Mouse (Mus musculus) limb, embryonic 15.5 days (tissue): ENCODE measurements around the gene Gng7. TPM values are rescaled to one million over a fixed set of nuclear protein-coding genes. Genes with fewer than 3 reads are reported as not detected.
A peak's percentile ranks its signal among the peaks of the same experiment; 100 is the strongest.
"Not testable (repeated sequence)": the region's sequence is repeated elsewhere in the genome, so short reads cannot be mapped to it uniquely, and the experiment has no call there.

Experiments
- ATAC-seq: fragments of 200-750 bp; cut with Nextera tagmentation; 2 replicates; pipeline ENCODE4 v1.8.0; 2017; ENCODE audit warnings: low read depth, moderate TSS enrichment; ENCODE audit not compliant: insufficient number of reproducible peaks, low FRiP score, low TSS enrichment
- H3K27ac ChIP-seq: fragments of 300-500 bp; sonication (generic); 2 replicates; pipeline ENCODE4 v1.5.1; 2015; ENCODE audit warnings: moderate library complexity, mild to moderate bottlenecking, inconsistent platforms
- H3K27me3 ChIP-seq: fragments of 300-500 bp; sonication (generic); 2 replicates; pipeline ENCODE4 v1.6.1; 2015; ENCODE audit warnings: inconsistent platforms
- H3K36me3 ChIP-seq: fragments of 300-500 bp; sonication (generic); 2 replicates; pipeline ENCODE4 v1.6.1; 2015; ENCODE audit warnings: inconsistent platforms
- H3K4me1 ChIP-seq: fragments of 300-500 bp; sonication (generic); 2 replicates; pipeline ENCODE4 v1.6.1; 2015; ENCODE audit warnings: inconsistent platforms
- H3K4me2 ChIP-seq: fragments of 300-500 bp; sonication (generic); 2 replicates; pipeline ENCODE4 v1.6.1; 2015; ENCODE audit warnings: mild to moderate bottlenecking, inconsistent platforms
- H3K4me3 ChIP-seq: fragments of 300-500 bp; sonication (generic); 2 replicates; pipeline ENCODE4 v1.5.1; 2015; ENCODE audit warnings: mild to moderate bottlenecking, inconsistent platforms
- H3K9ac ChIP-seq: fragments of 300-500 bp; sonication (generic); 2 replicates; pipeline ENCODE4 v1.6.1; 2015; ENCODE audit warnings: inconsistent platforms
- H3K9me3 ChIP-seq: fragments of 300-500 bp; sonication (generic); 2 replicates; pipeline ENCODE4 v1.6.1; 2016; ENCODE audit warnings: inconsistent platforms
- WGBS: fragments of 180-500 bp; shearing (Covaris S2); methylation state at CpG from one replicate; pipeline ENCODE4 v1.1.7; 2015; 5-methylcytosine and 5-hydroxymethylcytosine counted together
- polyA plus RNA-seq: library from polyadenylated mRNA; unstranded; fragments of >200 nt; fragmentation: Nextera tagmentation; extraction: Ambion mirVana; gene quantifications from 2 replicates; pipeline ENCODE4 v1.2.1, GENCODE M21; 2015

Gene Gng7
- polyA plus RNA-seq, 1 experiment from 2014 or later: 8.7 TPM

- Histone ChIP-seq H3K4me1 (peaks cover 5% of the 10 kb centered on the region; the same call in 1 of the 2 replicates), H3K9ac (no peak overlapping the region), H3K4me2 (no peak overlapping the region), H3K27me3 (no peaks in the 10 kb centered on the region), H3K9me3 (no peaks in the 10 kb centered on the region), H3K36me3 (peaks cover 89% of the 10 kb centered on the region), H3K27ac (no peak overlapping the region), H3K4me3 (no peak overlapping the region)
- 94% methylated on average over 4 of the region's 4 CpGs for WGBS
- ATAC-seq: no peak
Observed at GRCm38 (mm10) chr10:81050645-81051044, 35.9 kb upstream of the Gng7 start.

GRCm38 (mm10) chr10:81045246-81045645 is 30.5 kb upstream of the Gng7 start:
- not testable (repeated sequence) for ATAC-seq, H3K4me2 ChIP-seq, H3K4me3 ChIP-seq, H3K9me3 ChIP-seq, H3K9ac ChIP-seq, H3K27me3 ChIP-seq, H3K4me1 ChIP-seq, H3K27ac ChIP-seq
- WGBS: 90% methylated on average over 14 of the region's 14 CpGs
- peaks cover 77% of the 10 kb centered on the region for H3K36me3 ChIP-seq

GRCm38 (mm10) chr10:81041458-81042175 is 26.9 kb upstream of the Gng7 start:
- Histone ChIP-seq H3K4me1 (no peaks in the 10 kb centered on the region), H3K4me3 (no peak overlapping the region), H3K27me3 (no peaks in the 10 kb centered on the region), H3K36me3 (peaks cover 40% of the 10 kb centered on the region), H3K9ac (no peak overlapping the region), H3K4me2 (no peak overlapping the region), H3K9me3 (no peaks in the 10 kb centered on the region), H3K27ac (no peak overlapping the region)
- WGBS: 29% methylated on average over 13 of the region's 13 CpGs
- ATAC-seq: no peak

- WGBS: under 1% methylated on average over 35 of the region's 35 CpGs
- H3K4me3 ChIP-seq: peak within 1 kb of the TSS; percentile 89
- peak within 1 kb of the TSS; percentile 71 for H3K4me2 ChIP-seq
- H3K27me3 ChIP-seq: no peaks in the 10 kb centered on the region
- peak within 1 kb of the TSS; percentile 61; the same call in 1 of the 2 replicates for H3K27ac ChIP-seq
- no peaks in the 10 kb centered on the region for H3K4me1 ChIP-seq
- no peaks in the 10 kb centered on the region for H3K9me3 ChIP-seq
- peak; percentile 97 for ATAC-seq
- peaks cover 20% of the 10 kb centered on the region for H3K36me3 ChIP-seq
- H3K9ac ChIP-seq: peak within 1 kb of the TSS; percentile 79
Observed at GRCm38 (mm10) chr10:81036988-81037580, 22.3 kb upstream of the Gng7 start, which contains the start of gene Slc39a3. Gene Slc39a3, minus strand, starts transcription at chr10:81037426.

- H3K27me3 ChIP-seq: no peaks in the 10 kb centered on the region
- no peak overlapping the region for H3K9ac ChIP-seq
- no peak overlapping the region for H3K27ac ChIP-seq
- peaks cover 27% of the 10 kb centered on the region for H3K36me3 ChIP-seq
- H3K4me2 ChIP-seq: no peak overlapping the region
- H3K9me3 ChIP-seq: no peaks in the 10 kb centered on the region
- no peaks in the 10 kb centered on the region for H3K4me1 ChIP-seq
- no peak for ATAC-seq
- no peak overlapping the region for H3K4me3 ChIP-seq
- 76% methylated on average over 7 of the region's 7 CpGs for WGBS
Observed at GRCm38 (mm10) chr10:81036251-81036650, 21.5 kb upstream of the Gng7 start.

GRCm38 (mm10) chr10:81033586-81033985 is 18.8 kb upstream of the Gng7 start:
- no peak for ATAC-seq
- H3K9ac ChIP-seq: no peak overlapping the region
- H3K27me3 ChIP-seq: no peaks in the 10 kb centered on the region
- H3K4me2 ChIP-seq: no peak overlapping the region
- WGBS: 79% methylated on average over 10 of the region's 10 CpGs
- H3K4me1 ChIP-seq: no peaks in the 10 kb centered on the region
- H3K27ac ChIP-seq: no peak overlapping the region
- peaks cover 42% of the 10 kb centered on the region for H3K36me3 ChIP-seq
- H3K4me3 ChIP-seq: no peak overlapping the region
- H3K9me3 ChIP-seq: no peaks in the 10 kb centered on the region

GRCm38 (mm10) chr10:81029031-81029430 is 14.3 kb upstream of the Gng7 start:
- H3K4me1 ChIP-seq: peaks cover 6% of the 10 kb centered on the region
- H3K27ac ChIP-seq: no peak overlapping the region
- no peak overlapping the region for H3K9ac ChIP-seq
- no peak overlapping the region for H3K4me3 ChIP-seq
- no peaks in the 10 kb centered on the region for H3K9me3 ChIP-seq
- H3K27me3 ChIP-seq: peaks cover 36% of the 10 kb centered on the region
- ATAC-seq: no peak
- peaks cover 41% of the 10 kb centered on the region for H3K36me3 ChIP-seq
- 57% methylated on average over 10 of the region's 10 CpGs for WGBS
- H3K4me2 ChIP-seq: no peak overlapping the region

GRCm38 (mm10) chr10:81028219-81028618 is 13.5 kb upstream of the Gng7 start:
- Histone ChIP-seq H3K4me2 (no peak overlapping the region), H3K4me1 (peaks cover 6% of the 10 kb centered on the region), H3K36me3 (peaks cover 33% of the 10 kb centered on the region), H3K27me3 (peaks cover 44% of the 10 kb centered on the region), H3K9ac (no peak overlapping the region), H3K4me3 (no peak overlapping the region), H3K9me3 (no peaks in the 10 kb centered on the region), H3K27ac (no peak overlapping the region)
- ATAC-seq: no peak

GRCm38 (mm10) chr10:81027331-81027730 is 12.6 kb upstream of the Gng7 start:
- H3K27me3 ChIP-seq: peaks cover 52% of the 10 kb centered on the region
- H3K4me3 ChIP-seq: no peak overlapping the region
- peaks cover 24% of the 10 kb centered on the region for H3K36me3 ChIP-seq
- no peak overlapping the region for H3K9ac ChIP-seq
- no peak overlapping the region for H3K27ac ChIP-seq
- H3K4me2 ChIP-seq: no peak overlapping the region
- H3K9me3 ChIP-seq: no peaks in the 10 kb centered on the region
- ATAC-seq: no peak
- 63% methylated on average over 4 of the region's 4 CpGs for whole genome bisulfite sequencing
- H3K4me1 ChIP-seq: peaks cover 6% of the 10 kb centered on the region

- H3K4me3 ChIP-seq: no peak overlapping the region
- H3K4me2 ChIP-seq: no peak overlapping the region
- no peak overlapping the region for H3K9ac ChIP-seq
- H3K4me1 ChIP-seq: peaks cover 9% of the 10 kb centered on the region
- H3K27me3 ChIP-seq: peaks cover 56% of the 10 kb centered on the region
- no peak overlapping the region for H3K27ac ChIP-seq
- no peaks in the 10 kb centered on the region for H3K9me3 ChIP-seq
- ATAC-seq: no peak
- WGBS: 89% methylated on average over 5 of the region's 5 CpGs
- H3K36me3 ChIP-seq: peaks cover 20% of the 10 kb centered on the region
Observed at GRCm38 (mm10) chr10:81026857-81027256, 12.1 kb upstream of the Gng7 start.

GRCm38 (mm10) chr10:81025639-81026275 is 11.0 kb upstream of the Gng7 start, which contains the start of gene Diras1:
Gene Diras1, minus strand, starts transcription at chr10:81025662.
- Histone ChIP-seq H3K4me1 (peaks cover 9% of the 10 kb centered on the region), H3K9me3 (no peaks in the 10 kb centered on the region), H3K36me3 (peaks cover 10% of the 10 kb centered on the region), H3K4me3 (peak within 1 kb of the TSS; percentile 24), H3K27me3 (peaks cover 67% of the 10 kb centered on the region), H3K27ac (no peak within 1 kb of the TSS), H3K4me2 (peak within 1 kb of the TSS; percentile 49), H3K9ac (no peak within 1 kb of the TSS)
- no peak for ATAC-seq
- WGBS: 47% methylated on average over 12 of the region's 12 CpGs

GRCm38 (mm10) chr10:81025047-81025621 is 10.4 kb upstream of the Gng7 start:
- H3K27me3 ChIP-seq: peaks cover 72% of the 10 kb centered on the region
- peaks cover 5% of the 10 kb centered on the region; the same call in 1 of the 2 replicates for H3K36me3 ChIP-seq
- ATAC-seq: no peak
- H3K4me3 ChIP-seq: peak overlapping the region; percentile 24
- WGBS: 5% methylated on average over 27 of the region's 43 CpGs
- H3K27ac ChIP-seq: no peak overlapping the region
- peaks cover 9% of the 10 kb centered on the region for H3K4me1 ChIP-seq
- peak overlapping the region; percentile 49 for H3K4me2 ChIP-seq
- H3K9ac ChIP-seq: no peak overlapping the region
- H3K9me3 ChIP-seq: no peaks in the 10 kb centered on the region
